Mouse (Mus musculus) midbrain, embryonic 11.5 days (tissue): Measurements from ENCODE around the gene Polq. TPM values are rescaled to one million over a fixed set of nuclear protein-coding genes. Genes with fewer than 3 reads are reported as not detected.

ENCODE experiments used
- ATAC-seq: fragments of 200-750 bp; cut with Nextera tagmentation; 2 replicates; pipeline ENCODE4 v1.8.0; 2017; ENCODE audit warnings: moderate TSS enrichment, moderate library complexity; ENCODE audit not compliant: low FRiP score
- DNase-seq: peaks from one replicate; pipeline ENCODE4 v3.0.0; 2015; ENCODE audit warnings: low spot score; ENCODE audit errors: missing footprints
- H3K27ac ChIP-seq: fragments of 300-500 bp; sonication (generic); 2 replicates; pipeline ENCODE4 v1.5.1; 2014; ENCODE audit warnings: low read depth, low read length
- H3K27me3 ChIP-seq: fragments of 300-500 bp; sonication (generic); 2 replicates; pipeline ENCODE4 v1.6.1; 2014; ENCODE audit warnings: mild to moderate bottlenecking, low read length, moderate library complexity, mixed read lengths; ENCODE audit not compliant: control insufficient read depth, insufficient read depth
- H3K36me3 ChIP-seq: fragments of 300-500 bp; sonication (generic); 2 replicates; pipeline ENCODE4 v1.6.1; 2014; ENCODE audit warnings: mild to moderate bottlenecking, low read length, moderate library complexity, mixed read lengths; ENCODE audit not compliant: control insufficient read depth, insufficient read depth
- H3K4me1 ChIP-seq: fragments of 300-500 bp; sonication (generic); 2 replicates; pipeline ENCODE4 v1.6.1; 2014; ENCODE audit warnings: low read length; ENCODE audit not compliant: control insufficient read depth, insufficient read depth
- H3K4me2 ChIP-seq: fragments of 300-500 bp; sonication (generic); 2 replicates; pipeline ENCODE4 v1.6.1; 2014; ENCODE audit warnings: mild to moderate bottlenecking, moderate library complexity
- H3K4me3 ChIP-seq: fragments of 300-500 bp; sonication (generic); 2 replicates; pipeline ENCODE4 v1.5.1; 2014; ENCODE audit warnings: low read depth, low read length
- H3K9ac ChIP-seq: fragments of 300-500 bp; sonication (generic); 2 replicates; pipeline ENCODE4 v1.6.1; 2014; ENCODE audit warnings: low read length
- H3K9me3 ChIP-seq: fragments of 300-500 bp; sonication (generic); 2 replicates; pipeline ENCODE4 v1.6.1; 2016; ENCODE audit warnings: low read length; ENCODE audit not compliant: control insufficient read depth
- WGBS: fragments of 180-500 bp; shearing (Covaris S2); extraction: QIAGEN DNeasy Blood & Tissue Kit; methylation state at CpG from one replicate; pipeline ENCODE4 v1.1.7; 2014; 5-methylcytosine and 5-hydroxymethylcytosine counted together
- polyA plus RNA-seq: library from polyadenylated mRNA; unstranded; fragments of >200 nt; fragmentation: Nextera tagmentation; extraction: Ambion mirVana; gene quantifications from 2 replicates; pipeline ENCODE4 v1.2.1, GENCODE M21; 2014

The Polq gene
- 11.0 and 11.7 TPM in 2 replicates for polyA plus RNA-seq

DNA sequence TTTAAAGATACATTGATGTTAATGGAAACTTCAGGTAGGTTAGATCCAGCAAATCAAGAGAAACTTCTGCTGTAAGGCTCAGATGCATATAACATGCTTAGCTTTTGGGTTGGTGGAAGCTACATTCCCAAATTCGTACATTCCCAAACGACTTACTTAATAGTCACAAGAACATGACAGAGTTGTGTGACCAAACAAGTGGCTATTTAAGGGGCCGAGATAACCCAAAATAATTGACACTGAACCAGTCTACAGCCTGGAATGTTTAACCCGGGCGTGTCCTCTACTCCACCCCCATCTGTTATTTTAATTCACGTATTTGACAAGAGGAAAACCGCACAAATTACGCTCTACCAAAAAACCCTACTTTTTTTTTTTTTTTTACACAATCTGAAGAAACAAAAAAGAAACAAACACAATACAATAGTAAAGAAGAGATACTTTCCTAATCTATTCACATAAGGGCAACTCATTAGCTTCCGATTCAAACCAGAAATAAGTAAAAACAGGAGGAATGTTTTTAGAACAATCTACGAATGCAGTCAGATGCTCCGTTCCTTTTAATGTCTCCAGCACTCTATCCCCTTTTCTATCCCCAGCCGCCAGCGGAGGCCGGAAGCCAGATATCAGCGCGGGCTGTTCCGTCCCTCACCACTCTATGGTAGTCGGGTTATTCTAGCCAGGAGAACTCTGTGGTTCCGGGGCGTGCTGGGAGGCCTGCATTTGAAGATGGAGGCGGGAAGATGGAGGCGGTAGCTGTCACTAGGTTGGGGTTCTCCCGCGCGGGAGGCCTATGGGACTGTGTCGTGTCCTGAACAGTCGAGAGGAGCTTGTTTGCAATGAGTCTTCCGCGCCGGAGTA, at the start of gene Polq:
TSS of gene Polq (plus strand) at position 726 of the 861 bp plus-strand sequence.
- H3K4me1 ChIP-seq, result peaks cover 8% of the 10 kb centered on the region
- H3K4me2 ChIP-seq, result peak within 1 kb of the TSS; percentile 81
- no peaks in the 10 kb centered on the region for H3K27me3 ChIP-seq
- 6% methylated on average over 30 of the region's 30 CpGs for WGBS
- no peaks in the 10 kb centered on the region for H3K9me3 ChIP-seq
- peak within 1 kb of the TSS; percentile 91 for H3K4me3 ChIP-seq
- H3K9ac ChIP-seq, result peak within 1 kb of the TSS; percentile 82
- no peaks in the 10 kb centered on the region for H3K36me3 ChIP-seq
- peak; percentile 98 for DNase-seq
- ATAC-seq, result peak; percentile 97
- no peak within 1 kb of the TSS for H3K27ac ChIP-seq

GRCm38 (mm10) chr16:36963415-36963814, 48.2 kb upstream of the Polq start:
- no peak for ATAC-seq
- Histone ChIP-seq H3K4me3 (no peak overlapping the region), H3K36me3 (no peaks in the 10 kb centered on the region), H3K4me1 (no peaks in the 10 kb centered on the region), H3K4me2 (no peak overlapping the region), H3K27ac (no peak overlapping the region), H3K9me3 (no peaks in the 10 kb centered on the region), H3K27me3 (no peaks in the 10 kb centered on the region), H3K9ac (no peak overlapping the region)
- DNase-seq, result no peak
- 88% methylated on average over 4 of the region's 4 CpGs for WGBS

GRCm38 (mm10) chr16:36979127-36979526, 32.5 kb upstream of the Polq start:
- Histone ChIP-seq H3K36me3 (no peaks in the 10 kb centered on the region), H3K27ac (no peak overlapping the region), H3K27me3 (no peaks in the 10 kb centered on the region), H3K4me2 (no peak overlapping the region), H3K9ac (no peak overlapping the region), H3K4me3 (no peak overlapping the region), H3K4me1 (no peaks in the 10 kb centered on the region), H3K9me3 (no peaks in the 10 kb centered on the region)
- WGBS, result 85% methylated on average over 2 of the region's 2 CpGs
- no peak for DNase-seq
- ATAC-seq, result no peak

GRCm38 (mm10) chr16:36983796-36984195, 27.8 kb upstream of the Polq start:
- Histone ChIP-seq H3K36me3 (no peaks in the 10 kb centered on the region), H3K4me1 (no peaks in the 10 kb centered on the region), H3K4me3 (no peak overlapping the region), H3K27me3 (no peaks in the 10 kb centered on the region), H3K9me3 (no peaks in the 10 kb centered on the region), H3K27ac (no peak overlapping the region), H3K9ac (no peak overlapping the region), H3K4me2 (no peak overlapping the region)
- no peak for ATAC-seq
- WGBS, result 86% methylated on average over 1 of the region's 1 CpGs
- no peak for DNase-seq

DNA sequence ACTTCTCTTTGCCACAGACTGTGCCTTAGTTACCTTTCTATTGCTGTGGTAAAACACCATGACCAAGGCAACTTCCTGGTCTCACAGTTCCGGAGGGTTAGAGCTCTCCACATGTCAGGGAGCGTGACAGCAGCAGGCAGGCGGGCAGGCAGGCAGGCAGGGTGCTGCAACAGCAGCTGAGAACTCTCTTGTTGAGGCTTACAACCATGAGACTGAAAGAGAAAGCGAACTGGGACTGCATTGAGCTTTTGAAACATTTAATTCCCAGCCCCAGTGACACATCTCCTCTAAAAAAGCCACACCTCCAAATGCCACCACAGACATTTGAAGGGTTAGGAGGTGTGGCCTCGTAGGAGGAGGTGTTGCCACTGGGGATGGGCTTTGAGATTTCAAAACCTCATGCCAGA, 25.9 kb upstream of the Polq start:
- H3K36me3 ChIP-seq, result no peaks in the 10 kb centered on the region
- H3K9ac ChIP-seq, result no peak overlapping the region
- no peaks in the 10 kb centered on the region for H3K9me3 ChIP-seq
- 72% methylated on average over 5 of the region's 5 CpGs for WGBS
- DNase-seq (no peak), ATAC-seq (no peak)
- H3K4me2 ChIP-seq, result no peak overlapping the region
- H3K4me1 ChIP-seq, result no peaks in the 10 kb centered on the region
- H3K27me3 ChIP-seq, result no peaks in the 10 kb centered on the region
- no peak overlapping the region for H3K4me3 ChIP-seq
- H3K27ac ChIP-seq, result no peak overlapping the region

GRCm38 (mm10) chr16:36987399-36987798, 24.2 kb upstream of the Polq start:
- no peaks in the 10 kb centered on the region for H3K4me1 ChIP-seq
- no peaks in the 10 kb centered on the region for H3K27me3 ChIP-seq
- ATAC-seq (no peak), DNase-seq (no peak)
- no peaks in the 10 kb centered on the region for H3K9me3 ChIP-seq
- H3K4me3 ChIP-seq, result no peak overlapping the region
- H3K4me2 ChIP-seq, result no peak overlapping the region
- H3K36me3 ChIP-seq, result no peaks in the 10 kb centered on the region
- no peak overlapping the region for H3K27ac ChIP-seq
- no peak overlapping the region for H3K9ac ChIP-seq
- 77% methylated on average over 2 of the region's 2 CpGs for WGBS

GRCm38 (mm10) chr16:36988066-36988465, 23.5 kb upstream of the Polq start:
- DNase-seq (no peak), ATAC-seq (no peak)
- Histone ChIP-seq H3K4me2 (no peak overlapping the region), H3K9ac (no peak overlapping the region), H3K4me3 (no peak overlapping the region), H3K4me1 (no peaks in the 10 kb centered on the region), H3K36me3 (no peaks in the 10 kb centered on the region), H3K9me3 (no peaks in the 10 kb centered on the region), H3K27me3 (no peaks in the 10 kb centered on the region), H3K27ac (no peak overlapping the region)

DNA sequence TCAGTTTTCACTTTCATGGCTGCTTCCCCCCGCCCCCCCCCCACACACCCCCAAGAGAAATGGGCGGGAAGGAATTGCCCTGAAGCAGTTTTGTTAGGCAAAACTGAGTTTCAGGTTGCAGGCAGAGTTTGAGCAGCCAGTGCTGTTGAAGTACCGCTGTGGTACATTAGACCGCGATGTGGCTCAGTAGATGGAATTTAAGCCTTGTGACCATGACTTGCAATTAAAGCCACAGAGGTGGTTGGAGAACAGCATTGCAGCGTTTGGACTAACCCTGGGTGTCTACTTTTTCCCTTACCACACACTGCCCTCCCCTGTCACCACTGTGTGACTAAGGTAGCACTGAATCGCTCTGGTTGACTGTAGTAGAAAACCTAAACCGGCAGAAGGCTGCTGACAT, 22.1 kb upstream of the Polq start:
- Histone ChIP-seq H3K27ac (no peak overlapping the region), H3K4me3 (no peak overlapping the region), H3K4me1 (no peaks in the 10 kb centered on the region), H3K9ac (no peak overlapping the region), H3K36me3 (no peaks in the 10 kb centered on the region), H3K4me2 (no peak overlapping the region), H3K27me3 (no peaks in the 10 kb centered on the region), H3K9me3 (no peaks in the 10 kb centered on the region)
- ATAC-seq (no peak), DNase-seq (no peak)
- WGBS, result 77% methylated on average over 8 of the region's 8 CpGs

- no peak within 1 kb of the TSS for H3K27ac ChIP-seq
- ATAC-seq (no peak), DNase-seq (no peak)
- 87% methylated on average over 18 of the region's 18 CpGs for WGBS
- H3K9me3 ChIP-seq, result no peaks in the 10 kb centered on the region
- no peaks in the 10 kb centered on the region for H3K36me3 ChIP-seq
- H3K27me3 ChIP-seq, result no peaks in the 10 kb centered on the region
- H3K9ac ChIP-seq, result no peak within 1 kb of the TSS
- no peak within 1 kb of the TSS for H3K4me3 ChIP-seq
- H3K4me2 ChIP-seq, result no peak within 1 kb of the TSS
- H3K4me1 ChIP-seq, result no peaks in the 10 kb centered on the region
Observed at GRCm38 (mm10) chr16:36989999-36990625, 21.5 kb upstream of the Polq start, which contains the start of gene Fbxo40. TSS of gene Fbxo40 (minus strand) at chr16:36990467.
